Mouse (Mus musculus): ENCODE data around the gene 2300002M23Rik. TPM values are rescaled to one million over a fixed set of nuclear protein-coding genes. Genes with fewer than 3 reads are reported as not detected.

2300002M23Rik gene
- not detected in 2 replicates for polyA plus RNA-seq (2012; rRNA removed)

GRCm38 (mm10) chr17:35567150-35567549 lies at the start of gene 2300002M23Rik:
2300002M23Rik (plus strand) TSS chr17:35567450.

GRCm38 (mm10) chr17:35532901-35533300 lies 34.3 kb upstream of the 2300002M23Rik start, which contains the start of gene Psors1c2:
Psors1c2 (plus strand) TSS chr17:35533201.

GRCm38 (mm10) chr17:35551881-35552414 lies 15.3 kb upstream of the 2300002M23Rik start, which contains the start of gene Cdsn:
Cdsn (plus strand) TSS chr17:35552128.

GRCm38 (mm10) chr17:35601249-35601648 lies 34.0 kb downstream of the 2300002M23Rik start, which contains the start of gene Sfta2:
Sfta2 (plus strand) TSS chr17:35601549.

Other genes with a start within 250 kb of the 2300002M23Rik start
- gene H2-Q1, start 247.0 kb upstream of the 2300002M23Rik start, polyA plus RNA-seq (2012; rRNA removed) = 5.1 and 9.8 TPM in 2 replicates
- gene H2-Q2, start 225.2 kb upstream of the 2300002M23Rik start, polyA plus RNA-seq (2012; rRNA removed) = 95.5 and 141 TPM in 2 replicates
- gene H2-Q4, start 187.8 kb upstream of the 2300002M23Rik start, polyA plus RNA-seq (2012; rRNA removed) = 71.8 and 75.3 TPM in 2 replicates
- gene H2-Q6, start 142.6 kb upstream of the 2300002M23Rik start, polyA plus RNA-seq (2012; rRNA removed) = 18.5 and 18.8 TPM in 2 replicates
- gene H2-Q7, start 128.3 kb upstream of the 2300002M23Rik start, polyA plus RNA-seq (2012; rRNA removed) = 50.6 and 57.2 TPM in 2 replicates
- gene H2-Q10, start 97.4 kb upstream of the 2300002M23Rik start, polyA plus RNA-seq (2012; rRNA removed) = 8.0 and 8.1 TPM in 2 replicates
- gene Pou5f1, start 61.4 kb upstream of the 2300002M23Rik start, polyA plus RNA-seq (2012; rRNA removed) = not detected in 2 replicates
- 16.9 and 18.7 TPM in 2 replicates for gene Tcf19, start 50.6 kb upstream of the 2300002M23Rik start, polyA plus RNA-seq (2012; rRNA removed)
- gene Cchcr1, start 50.4 kb upstream of the 2300002M23Rik start, polyA plus RNA-seq (2012; rRNA removed) = 12.2 and 13.5 TPM in 2 replicates
- 0.14 and 0.29 TPM in 2 replicates for gene Psors1c2, start 34.2 kb upstream of the 2300002M23Rik start, polyA plus RNA-seq (2012; rRNA removed)
- 1.9 and 2.1 TPM in 2 replicates for gene Cdsn, start 15.3 kb upstream of the 2300002M23Rik start, polyA plus RNA-seq (2012; rRNA removed)
- gene Sfta2, start 34.1 kb downstream of the 2300002M23Rik start, polyA plus RNA-seq (2012; rRNA removed) = not detected in 2 replicates
- gene Gm9573, start 59.2 kb downstream of the 2300002M23Rik start, polyA plus RNA-seq (2012; rRNA removed) = not detected in 2 replicates
- gene Mucl3, start 76.2 kb downstream of the 2300002M23Rik start, polyA plus RNA-seq (2012; rRNA removed) = not detected in 2 replicates
- gene Vars2, start 100.1 kb downstream of the 2300002M23Rik start, polyA plus RNA-seq (2012; rRNA removed) = 43.1 and 46.7 TPM in 2 replicates
- gene Gtf2h4, start 106.3 kb downstream of the 2300002M23Rik start, polyA plus RNA-seq (2012; rRNA removed) = 25.7 and 30.4 TPM in 2 replicates
- 106 and 136 TPM in 2 replicates for gene Ddr1, start 137.2 kb downstream of the 2300002M23Rik start, polyA plus RNA-seq (2012; rRNA removed)

Data from colon, adult 2 months (tissue).